Mouse (Mus musculus): ENCODE measurements around the gene Actr1a. TPM values are rescaled to one million over a fixed set of nuclear protein-coding genes. Genes with fewer than 3 reads are reported as not detected.

Gene Actr1a
- polyA plus RNA-seq, 1 experiment = not detected

DNA sequence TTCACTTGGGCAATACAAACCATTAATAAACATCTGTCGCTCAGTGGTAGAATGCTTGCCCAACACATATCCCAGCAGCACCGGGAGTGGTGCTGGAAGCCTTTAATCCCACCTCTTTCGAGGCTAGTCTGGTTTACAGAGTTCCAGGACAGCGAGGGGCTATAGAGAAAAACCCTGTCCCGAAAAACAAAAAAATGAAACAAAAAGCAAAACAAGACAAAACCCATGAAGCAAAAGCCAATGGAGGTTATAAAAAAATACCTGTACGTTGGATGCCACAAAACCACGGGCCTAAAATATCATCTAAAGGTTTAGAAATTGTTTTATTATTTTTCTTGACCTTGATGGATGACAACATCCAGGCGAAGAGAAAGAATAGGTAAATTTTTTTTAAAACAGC is 561 bp upstream of the Actr1a start:
- WGBS = 8% methylated on average over 8 of the region's 8 CpGs
- H3K27ac ChIP-seq (ENCODE audit: insufficient read depth, low read depth, low read length) = no peak overlapping the region
- no peak overlapping the region for H3K4me3 ChIP-seq (ENCODE audit: insufficient read depth, low read depth, low read length)
- peaks cover 16% of the 10 kb centered on the region for H3K4me1 ChIP-seq (ENCODE audit: control insufficient read depth, insufficient read depth, low read length)
- TF ChIP-seq CTCF (IDR thresholded peaks at IDR 0.05; ENCODE audit: insufficient read depth, low read depth, low read length) (no peak), POLR2A (IDR thresholded peaks at IDR 0.05; ENCODE audit: insufficient read depth, low read depth, low read length) (no peak)

DNA sequence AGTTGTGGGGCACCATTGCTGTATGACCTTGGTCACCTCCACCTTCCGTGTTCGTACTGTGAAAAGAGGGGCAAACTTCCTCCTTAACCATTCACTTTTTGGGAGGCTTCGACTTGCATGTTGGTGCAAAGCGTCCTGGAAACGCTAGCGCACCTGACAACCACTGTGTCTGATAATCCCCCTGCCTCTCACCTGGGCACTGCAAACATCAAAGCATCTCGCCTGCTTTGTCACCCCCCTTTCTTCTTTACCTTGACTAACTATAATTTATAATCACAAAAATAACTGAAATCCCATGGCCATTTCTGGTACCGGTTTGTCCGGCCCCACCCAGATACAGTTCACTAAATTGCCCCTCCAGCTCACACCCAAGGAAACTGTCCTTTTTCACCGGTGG is 838 bp downstream of the Actr1a start:
- WGBS = 3% methylated on average over 10 of the region's 10 CpGs
- H3K4me1 ChIP-seq (ENCODE audit: control insufficient read depth, insufficient read depth, low read length) = peaks cover 17% of the 10 kb centered on the region
- no peak overlapping the region for H3K27ac ChIP-seq (ENCODE audit: insufficient read depth, low read depth, low read length)
- H3K4me3 ChIP-seq (ENCODE audit: insufficient read depth, low read depth, low read length) = peak overlapping the region; percentile 61
- TF ChIP-seq POLR2A (IDR thresholded peaks at IDR 0.05; ENCODE audit: insufficient read depth, low read depth, low read length) (no peak), CTCF (IDR thresholded peaks at IDR 0.05; ENCODE audit: insufficient read depth, low read depth, low read length) (no peak)

GRCm38 (mm10) chr19:46392018-46392417 is 3.5 kb downstream of the Actr1a start:
- no peak for TF ChIP-seq POLR2A (IDR thresholded peaks at IDR 0.05; ENCODE audit: insufficient read depth, low read depth, low read length)
- no peak for TF ChIP-seq CTCF (IDR thresholded peaks at IDR 0.05; ENCODE audit: insufficient read depth, low read depth, low read length)
- H3K27ac ChIP-seq (ENCODE audit: insufficient read depth, low read depth, low read length) = no peak overlapping the region
- WGBS = 11% methylated on average over 4 of the region's 4 CpGs
- H3K4me3 ChIP-seq (ENCODE audit: insufficient read depth, low read depth, low read length) = no peak overlapping the region
- H3K4me1 ChIP-seq (ENCODE audit: control insufficient read depth, insufficient read depth, low read length) = peaks cover 9% of the 10 kb centered on the region

GRCm38 (mm10) chr19:46389872-46390271 is 5.7 kb downstream of the Actr1a start:
- H3K4me3 ChIP-seq (ENCODE audit: insufficient read depth, low read depth, low read length) = no peak overlapping the region
- TF ChIP-seq POLR2A (IDR thresholded peaks at IDR 0.05; ENCODE audit: insufficient read depth, low read depth, low read length) = no peak
- peak; percentile 22; the same call in 1 of the 2 replicates for TF ChIP-seq CTCF (IDR thresholded peaks at IDR 0.05; ENCODE audit: insufficient read depth, low read depth, low read length)
- H3K4me1 ChIP-seq (ENCODE audit: control insufficient read depth, insufficient read depth, low read length) = peaks cover 9% of the 10 kb centered on the region
- no peak overlapping the region for H3K27ac ChIP-seq (ENCODE audit: insufficient read depth, low read depth, low read length)
- 82% methylated on average over 5 of the region's 5 CpGs for WGBS

GRCm38 (mm10) chr19:46382275-46382674 is 13.3 kb downstream of the Actr1a start:
- Histone ChIP-seq H3K27ac (ENCODE audit: insufficient read depth, low read depth, low read length) (no peak overlapping the region), H3K4me1 (ENCODE audit: control insufficient read depth, insufficient read depth, low read length) (no peaks in the 10 kb centered on the region), H3K4me3 (ENCODE audit: insufficient read depth, low read depth, low read length) (no peak overlapping the region)
- no peak for TF ChIP-seq POLR2A (IDR thresholded peaks at IDR 0.05; ENCODE audit: insufficient read depth, low read depth, low read length)
- WGBS = 87% methylated on average over 9 of the region's 9 CpGs

GRCm38 (mm10) chr19:46375891-46376290 is 19.7 kb downstream of the Actr1a start:
- TF ChIP-seq CTCF (IDR thresholded peaks at IDR 0.05; ENCODE audit: insufficient read depth, low read depth, low read length) = no peak
- no peak for TF ChIP-seq POLR2A (IDR thresholded peaks at IDR 0.05; ENCODE audit: insufficient read depth, low read depth, low read length)
- 37% methylated on average over 4 of the region's 4 CpGs for WGBS
- Histone ChIP-seq H3K4me1 (ENCODE audit: control insufficient read depth, insufficient read depth, low read length) (peaks cover 11% of the 10 kb centered on the region), H3K4me3 (ENCODE audit: insufficient read depth, low read depth, low read length) (no peak overlapping the region), H3K27ac (ENCODE audit: insufficient read depth, low read depth, low read length) (no peak overlapping the region)

DNA sequence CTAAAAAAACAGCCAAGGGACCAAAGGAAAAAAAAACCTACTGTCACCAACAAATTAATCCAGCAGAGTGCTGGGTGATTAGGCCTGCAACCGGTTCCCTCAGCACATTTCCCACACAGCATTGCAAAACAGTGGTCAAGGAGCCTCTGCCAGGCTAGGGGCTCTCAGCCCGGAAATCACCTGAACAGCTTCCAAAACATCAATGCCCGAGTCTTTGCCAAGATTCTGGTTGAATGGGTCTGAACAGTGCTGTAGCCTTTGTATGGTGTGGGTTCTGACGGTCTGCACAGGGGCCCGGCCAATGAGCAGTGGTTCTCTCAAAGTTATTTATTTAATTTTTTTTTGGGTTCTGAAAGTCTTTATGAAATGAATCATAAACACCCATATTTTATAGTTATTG is 20.1 kb downstream of the Actr1a start:
- Histone ChIP-seq H3K27ac (ENCODE audit: insufficient read depth, low read depth, low read length) (no peak overlapping the region), H3K4me1 (ENCODE audit: control insufficient read depth, insufficient read depth, low read length) (peaks cover 11% of the 10 kb centered on the region), H3K4me3 (ENCODE audit: insufficient read depth, low read depth, low read length) (no peak overlapping the region)
- TF ChIP-seq CTCF (IDR thresholded peaks at IDR 0.05; ENCODE audit: insufficient read depth, low read depth, low read length) = no peak
- TF ChIP-seq POLR2A (IDR thresholded peaks at IDR 0.05; ENCODE audit: insufficient read depth, low read depth, low read length) = no peak
- 27% methylated on average over 5 of the region's 5 CpGs for WGBS

DNA sequence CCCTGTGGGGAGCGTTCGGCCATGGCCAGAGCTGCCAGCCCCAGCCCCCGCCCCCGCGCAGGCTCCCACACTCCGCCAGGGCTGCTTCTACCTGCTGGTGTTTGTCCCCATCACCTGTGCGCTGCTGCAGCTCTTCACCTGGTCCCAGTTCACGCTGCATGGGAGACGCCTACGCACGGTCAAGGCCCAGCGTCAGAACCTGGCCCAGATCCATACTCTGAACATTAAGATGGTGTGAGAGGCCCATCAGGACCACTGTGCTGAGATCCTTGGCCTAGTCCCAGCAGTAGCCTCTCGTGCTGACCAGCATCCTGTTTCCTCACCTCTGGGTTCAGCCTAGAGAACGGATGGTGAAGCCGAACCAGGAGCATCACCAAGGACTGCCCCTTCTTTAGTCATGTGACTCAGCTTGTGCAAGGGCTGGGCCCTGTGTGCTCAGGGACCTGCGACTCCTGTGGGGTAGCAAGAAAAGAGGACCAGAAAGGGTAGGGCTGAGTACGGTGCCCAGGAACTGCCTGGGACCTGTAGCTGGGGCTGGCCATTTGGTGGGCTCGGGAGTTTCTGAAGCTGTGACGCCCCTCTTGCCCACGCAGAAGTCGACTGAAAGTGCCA is 21.0 kb downstream of the Actr1a start:
- WGBS = 47% methylated on average over 21 of the region's 21 CpGs

GRCm38 (mm10) chr19:46369204-46369603 is 26.3 kb downstream of the Actr1a start:
- Histone ChIP-seq H3K27ac (ENCODE audit: insufficient read depth, low read depth, low read length) (no peak overlapping the region), H3K4me3 (ENCODE audit: insufficient read depth, low read depth, low read length) (no peak overlapping the region), H3K4me1 (ENCODE audit: control insufficient read depth, insufficient read depth, low read length) (peaks cover 16% of the 10 kb centered on the region)
- no peak for TF ChIP-seq POLR2A (IDR thresholded peaks at IDR 0.05; ENCODE audit: insufficient read depth, low read depth, low read length)
- TF ChIP-seq CTCF (IDR thresholded peaks at IDR 0.05; ENCODE audit: insufficient read depth, low read depth, low read length) = no peak
- WGBS = 25% methylated on average over 4 of the region's 4 CpGs

More for the DNA sequence above, 21.0 kb downstream of the Actr1a start:
- Histone ChIP-seq H3K4me3 (ENCODE audit: insufficient read depth, low read depth, low read length) (no peak overlapping the region), H3K27ac (ENCODE audit: insufficient read depth, low read depth, low read length) (no peak overlapping the region), H3K4me1 (ENCODE audit: control insufficient read depth, insufficient read depth, low read length) (peaks cover 11% of the 10 kb centered on the region)
- TF ChIP-seq CTCF (IDR thresholded peaks at IDR 0.05; ENCODE audit: insufficient read depth, low read depth, low read length) (no peak), POLR2A (IDR thresholded peaks at IDR 0.05; ENCODE audit: insufficient read depth, low read depth, low read length) (no peak)
